Mouse (Mus musculus): Measurements from ENCODE around the gene A3galt2. TPM values are rescaled to one million over a fixed set of nuclear protein-coding genes. Genes with fewer than 3 reads are reported as not detected.

A3galt2 gene
- total RNA-seq, 1 experiment from 2014 or later: 0.81 TPM

- ATAC-seq (ENCODE audit: extremely low read depth, insufficient number of reproducible peaks, low FRiP score, poor library complexity, severe bottlenecking): no peak
Observed at GRCm38 (mm10) chr4:128747614-128748270, 7.4 kb upstream of the A3galt2 start.

DNA sequence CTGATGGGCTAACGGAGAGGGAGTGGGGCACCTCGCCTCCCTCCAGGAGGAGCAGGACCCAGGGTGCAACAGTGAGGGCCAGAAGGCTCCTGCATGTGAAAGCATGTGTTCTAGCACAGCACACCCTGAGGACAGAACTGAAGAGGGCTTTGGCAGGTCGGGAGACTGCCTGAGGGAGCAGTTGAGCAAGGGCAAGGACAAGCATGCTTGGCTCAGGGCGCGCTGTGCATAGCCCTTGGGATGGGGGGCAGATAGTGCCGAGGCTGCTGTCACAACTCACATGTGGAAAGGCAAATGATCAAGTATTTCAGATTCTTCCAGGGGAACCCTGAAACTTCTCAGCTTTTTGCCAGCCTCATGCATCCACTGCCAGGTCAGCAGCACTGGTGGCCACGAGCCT is 6.9 kb upstream of the A3galt2 start:
- no peak for ATAC-seq (ENCODE audit: extremely low read depth, insufficient number of reproducible peaks, low FRiP score, poor library complexity, severe bottlenecking)

DNA sequence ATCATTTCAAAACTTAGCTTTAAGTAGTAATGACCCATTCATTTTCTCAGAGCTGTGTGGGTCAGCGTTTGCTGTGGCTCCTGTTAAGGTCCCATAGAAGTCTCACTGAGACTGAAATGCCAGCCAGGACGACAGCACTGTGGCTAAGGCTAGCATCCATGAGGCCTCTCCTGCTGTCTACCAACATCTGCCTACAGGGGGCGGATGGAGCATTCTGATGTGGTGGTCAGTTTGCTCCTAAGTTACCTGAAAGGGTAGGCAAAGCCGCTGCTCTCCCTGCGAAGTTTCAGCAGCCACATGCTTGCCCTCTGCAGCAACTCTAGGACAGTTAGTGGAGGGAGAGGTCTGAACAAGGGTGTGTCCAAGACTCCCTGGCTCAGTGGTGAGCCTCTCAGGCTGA is 4.2 kb upstream of the A3galt2 start:
- no peak for ATAC-seq (ENCODE audit: extremely low read depth, insufficient number of reproducible peaks, low FRiP score, poor library complexity, severe bottlenecking)

DNA sequence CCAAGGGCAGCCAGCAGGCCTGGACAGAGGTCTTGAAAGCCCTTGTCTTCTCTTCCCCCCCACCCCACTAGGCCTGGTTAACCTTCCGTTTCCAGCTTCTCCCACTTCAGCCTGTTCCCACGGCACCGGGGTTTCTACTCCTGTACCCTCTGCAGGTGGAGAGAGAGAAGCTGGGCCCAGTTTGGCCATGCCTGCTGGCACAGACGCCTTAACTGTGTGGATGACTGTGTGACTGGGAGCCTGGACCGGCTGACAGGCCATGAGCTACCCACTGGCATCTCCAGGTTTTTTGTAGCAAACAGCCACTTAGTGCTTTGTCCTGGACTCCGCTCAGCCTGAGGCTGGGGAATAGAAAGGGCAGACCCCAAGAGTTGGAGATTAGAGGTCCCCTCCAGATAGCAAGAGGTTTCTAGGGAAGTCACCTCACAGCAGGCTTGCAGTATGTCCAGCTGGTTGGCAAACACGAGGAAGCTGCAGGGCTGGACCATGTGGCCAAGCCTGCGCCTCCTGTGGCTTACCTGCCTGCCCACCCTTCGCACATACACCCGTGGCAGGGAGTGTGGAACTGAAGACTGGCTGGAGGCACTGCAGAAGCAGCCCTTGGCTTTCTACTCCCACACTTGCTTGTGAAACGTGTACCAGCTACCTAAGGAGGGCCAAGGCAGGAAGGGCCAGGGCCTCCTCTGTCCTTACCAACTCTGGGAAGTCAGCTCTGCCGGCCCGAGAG is 3.0 kb upstream of the A3galt2 start:
- no peak for ATAC-seq (ENCODE audit: extremely low read depth, insufficient number of reproducible peaks, low FRiP score, poor library complexity, severe bottlenecking)

DNA sequence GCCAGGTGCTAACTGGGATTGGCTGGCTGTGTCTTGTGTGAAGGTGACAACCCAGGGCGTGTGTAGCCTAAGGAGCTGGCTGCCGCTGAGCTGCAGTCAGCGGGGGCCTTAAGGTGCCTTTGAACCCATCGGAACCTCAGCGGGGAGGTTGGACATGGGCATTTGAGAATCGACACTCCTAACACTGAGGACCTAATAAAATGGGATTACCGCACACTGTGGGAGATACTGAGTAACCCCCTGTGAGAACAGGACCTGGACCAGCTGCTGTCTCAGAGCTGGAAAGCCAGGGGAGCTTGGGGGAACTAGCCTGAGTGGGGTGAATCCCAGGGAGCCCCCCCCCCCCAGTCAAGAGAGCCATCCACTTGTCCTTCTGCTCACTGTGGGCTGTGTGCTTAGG is 1.6 kb upstream of the A3galt2 start:
- ATAC-seq (ENCODE audit: extremely low read depth, insufficient number of reproducible peaks, low FRiP score, poor library complexity, severe bottlenecking): no peak

DNA sequence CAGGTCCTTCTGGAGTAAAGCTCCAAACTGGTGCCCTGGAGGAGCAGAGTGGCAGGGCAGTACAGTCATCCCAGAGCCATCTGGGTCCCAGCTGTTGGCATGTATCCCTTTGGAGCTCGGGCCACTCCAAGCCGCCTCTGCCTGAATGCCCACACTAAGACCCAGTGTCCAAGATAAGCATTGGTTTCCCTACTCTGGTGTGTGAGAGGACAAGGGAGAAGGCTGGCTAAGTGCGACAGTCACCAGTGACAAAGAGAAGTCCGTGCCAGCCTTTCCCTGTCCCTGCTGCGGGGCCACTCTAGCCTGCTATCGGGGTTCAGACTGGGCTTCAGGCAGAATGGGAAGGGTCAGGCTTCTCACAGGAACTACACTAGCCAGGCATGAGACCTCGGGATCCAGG is 736 bp downstream of the A3galt2 start:
- no peak for ATAC-seq (ENCODE audit: extremely low read depth, insufficient number of reproducible peaks, low FRiP score, poor library complexity, severe bottlenecking)

- no peak for ATAC-seq (ENCODE audit: extremely low read depth, insufficient number of reproducible peaks, low FRiP score, poor library complexity, severe bottlenecking)
Observed at GRCm38 (mm10) chr4:128759214-128759613, 4.0 kb downstream of the A3galt2 start.

GRCm38 (mm10) chr4:128760029-128760428 is 4.9 kb downstream of the A3galt2 start:
- ATAC-seq (ENCODE audit: extremely low read depth, insufficient number of reproducible peaks, low FRiP score, poor library complexity, severe bottlenecking): no peak

DNA sequence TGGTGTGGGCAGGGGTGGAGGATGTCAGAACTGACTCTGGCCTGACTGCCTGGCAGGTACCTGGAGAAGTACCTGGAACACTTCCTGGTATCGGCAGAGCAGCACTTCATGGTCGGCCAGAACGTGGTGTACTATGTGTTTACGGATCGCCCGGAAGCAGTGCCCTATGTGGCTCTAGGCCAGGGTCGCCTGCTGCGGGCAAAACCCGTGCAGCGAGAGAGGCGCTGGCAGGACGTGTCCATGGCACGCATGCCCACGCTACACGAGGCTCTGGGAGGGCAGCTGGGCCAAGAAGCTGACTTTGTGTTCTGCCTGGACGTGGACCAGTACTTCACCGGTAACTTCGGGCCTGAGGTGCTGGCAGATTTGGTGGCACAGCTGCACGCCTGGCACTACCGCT is 11.8 kb downstream of the A3galt2 start:
- no peak for ATAC-seq (ENCODE audit: extremely low read depth, insufficient number of reproducible peaks, low FRiP score, poor library complexity, severe bottlenecking)

GRCm38 (mm10) chr4:128768120-128768519 is 13.0 kb downstream of the A3galt2 start:
- ATAC-seq (ENCODE audit: extremely low read depth, insufficient number of reproducible peaks, low FRiP score, poor library complexity, severe bottlenecking): 0 out of 2 replicates have a peak, but pooled peaks have one; percentile 3

GRCm38 (mm10) chr4:128769569-128770355 is 14.6 kb downstream of the A3galt2 start:
- no peak for ATAC-seq (ENCODE audit: extremely low read depth, insufficient number of reproducible peaks, low FRiP score, poor library complexity, severe bottlenecking)

- ATAC-seq (ENCODE audit: extremely low read depth, insufficient number of reproducible peaks, low FRiP score, poor library complexity, severe bottlenecking): no peak
Observed at GRCm38 (mm10) chr4:128770698-128771097, 15.5 kb downstream of the A3galt2 start.

- no peak for ATAC-seq (ENCODE audit: extremely low read depth, insufficient number of reproducible peaks, low FRiP score, poor library complexity, severe bottlenecking)
Observed at GRCm38 (mm10) chr4:128773820-128774219, 18.7 kb downstream of the A3galt2 start.

DNA sequence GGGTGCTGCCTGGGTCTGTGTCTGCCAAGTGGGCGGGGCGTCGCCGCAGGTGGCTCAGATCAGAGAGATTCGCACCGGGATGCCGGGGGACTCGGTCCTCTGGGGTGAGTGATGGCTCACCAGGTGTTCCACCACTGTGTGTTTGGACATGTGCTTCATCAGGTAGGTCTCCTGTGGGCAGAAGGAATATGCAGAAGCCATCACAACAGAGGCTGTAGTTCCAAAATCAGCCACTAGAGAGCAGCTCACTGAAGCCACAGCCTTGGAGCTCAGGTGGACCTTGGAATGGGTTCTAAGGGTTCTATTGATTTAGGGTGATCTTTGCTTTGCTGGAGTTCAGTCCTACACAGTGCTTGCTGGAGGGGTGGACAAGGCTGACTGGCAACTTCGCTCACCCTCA is 19.3 kb downstream of the A3galt2 start:
- ATAC-seq (ENCODE audit: extremely low read depth, insufficient number of reproducible peaks, low FRiP score, poor library complexity, severe bottlenecking): peak; percentile 27; the same call in 1 of the 2 replicates

- peak; percentile 56 for ATAC-seq (ENCODE audit: extremely low read depth, insufficient number of reproducible peaks, low FRiP score, poor library complexity, severe bottlenecking)
Observed at GRCm38 (mm10) chr4:128776568-128777289, 21.6 kb downstream of the A3galt2 start.

DNA sequence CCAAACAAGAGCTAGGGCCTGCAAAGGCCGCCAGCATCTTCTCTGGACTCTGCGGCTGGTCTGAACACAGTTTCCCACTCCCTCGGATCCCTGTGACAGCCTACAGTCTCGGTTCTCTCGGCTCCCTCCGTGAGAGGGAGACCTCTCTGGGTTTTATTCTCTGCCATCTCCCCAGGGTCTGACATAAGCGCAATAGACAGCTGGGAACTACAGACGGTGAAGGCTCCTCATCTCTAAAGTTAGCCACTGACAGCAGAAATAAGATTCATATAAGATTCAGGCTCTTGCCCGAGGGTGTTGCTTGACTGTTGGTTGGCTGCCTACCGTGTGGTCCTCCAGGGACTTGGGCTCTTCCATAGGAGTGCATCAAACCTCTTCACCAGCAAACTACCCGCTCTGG is 22.4 kb downstream of the A3galt2 start:
- ATAC-seq (ENCODE audit: extremely low read depth, insufficient number of reproducible peaks, low FRiP score, poor library complexity, severe bottlenecking): no peak

- no peak for ATAC-seq (ENCODE audit: extremely low read depth, insufficient number of reproducible peaks, low FRiP score, poor library complexity, severe bottlenecking)
Observed at GRCm38 (mm10) chr4:128782037-128782436, 26.9 kb downstream of the A3galt2 start.

- no peak for ATAC-seq (ENCODE audit: extremely low read depth, insufficient number of reproducible peaks, low FRiP score, poor library complexity, severe bottlenecking)
Observed at GRCm38 (mm10) chr4:128782645-128783044, 27.5 kb downstream of the A3galt2 start.

GRCm38 (mm10) chr4:128784950-128785631 is 29.9 kb downstream of the A3galt2 start:
- ATAC-seq (ENCODE audit: extremely low read depth, insufficient number of reproducible peaks, low FRiP score, poor library complexity, severe bottlenecking): no peak
